Mouse (Mus musculus) small intestine, adult 2 months (tissue): ENCODE measurements around the gene Pth2. TPM values are rescaled to one million over a fixed set of nuclear protein-coding genes. Genes with fewer than 3 reads are reported as not detected.
"Not testable (repeated sequence)": the region's sequence is repeated elsewhere in the genome, so short reads cannot be mapped to it uniquely, and the experiment has no call there.

Source experiments
- H3K27ac ChIP-seq: fragments of 200-500 bp; 2 replicates; pipeline ENCODE4 v1.5.1; 2012; ENCODE audit warnings: low read depth, low read length, control low read depth, inconsistent platforms; ENCODE audit not compliant: insufficient read depth
- H3K27me3 ChIP-seq: fragments of 200-500 bp; 2 replicates; pipeline ENCODE4 v1.6.1; 2012; ENCODE audit warnings: mild to moderate bottlenecking, moderate library complexity, low read length, inconsistent platforms; ENCODE audit not compliant: control insufficient read depth, insufficient read depth
- H3K36me3 ChIP-seq: fragments of 200-500 bp; 2 replicates; pipeline ENCODE4 v1.6.1; 2012; ENCODE audit warnings: mild to moderate bottlenecking, low read length, control low read depth, inconsistent platforms; ENCODE audit not compliant: control insufficient read depth, insufficient read depth
- H3K4me1 ChIP-seq: fragments of 200-500 bp; 2 replicates; pipeline ENCODE4 v1.6.1; 2012; ENCODE audit warnings: low read length, inconsistent platforms, mixed read lengths; ENCODE audit not compliant: control insufficient read depth, insufficient read depth, insufficient read length
- H3K4me3 ChIP-seq: fragments of 200-500 bp; 2 replicates; pipeline ENCODE4 v1.5.1; 2012; ENCODE audit warnings: low read depth, mild to moderate bottlenecking, control low read depth, inconsistent platforms, low read length, moderate library complexity
- CTCF ChIP-seq: fragments of 200-500 bp; IDR thresholded peaks from 2 replicates; pipeline ENCODE4 v1.5.1; 2012; ENCODE audit warnings: low read depth, mild to moderate bottlenecking, control low read depth, inconsistent platforms, low read length, moderate library complexity, mixed read lengths; ENCODE audit not compliant: insufficient replicate concordance, insufficient read length; ENCODE audit errors: extremely low read depth
- POLR2A ChIP-seq: fragments of 200-500 bp; IDR thresholded peaks from 2 replicates; pipeline ENCODE4 v1.6.1; 2012; ENCODE audit warnings: low read depth, mild to moderate bottlenecking, control low read depth, inconsistent platforms, low read length, moderate library complexity
- WGBS: fragments of 180-500 bp; shearing (Covaris S2); methylation state at CpG from one replicate; pipeline ENCODE4 v1.1.7; 2018; 5-methylcytosine and 5-hydroxymethylcytosine counted together
- polyA plus RNA-seq: library from polyadenylated mRNA; depleted of rRNA; stranded (reverse); fragments of >200 nt; gene quantifications from 2 replicates; pipeline ENCODE4 v1.2.3, GENCODE M21; 2012

Pth2 gene
- polyA plus RNA-seq, 1 experiment, result not detected

- 53% methylated on average over 1 of the region's 1 CpGs for WGBS
- not testable (repeated sequence) for H3K4me1 ChIP-seq, H3K4me3 ChIP-seq, H3K36me3 ChIP-seq, H3K27ac ChIP-seq
- peaks cover 66% of the 10 kb centered on the region for H3K27me3 ChIP-seq
- peak; percentile 46; the same call in 1 of the 2 replicates for TF ChIP-seq CTCF
Measured at GRCm38 (mm10) chr7:45173772-45174171, 7.0 kb upstream of the Pth2 start.

GRCm38 (mm10) chr7:45174567-45175280, 6.1 kb upstream of the Pth2 start:
- 8% methylated on average over 28 of the region's 29 CpGs for WGBS
- no peak overlapping the region for H3K27ac ChIP-seq
- peaks cover 64% of the 10 kb centered on the region for H3K27me3 ChIP-seq
- no peaks in the 10 kb centered on the region for H3K4me1 ChIP-seq
- no peaks in the 10 kb centered on the region for H3K36me3 ChIP-seq
- no peak for TF ChIP-seq CTCF
- TF ChIP-seq POLR2A, result no peak
- H3K4me3 ChIP-seq, result no peak overlapping the region

GRCm38 (mm10) chr7:45175398-45175797, 5.4 kb upstream of the Pth2 start:
- WGBS, result 5% methylated on average over 13 of the region's 13 CpGs
- Histone ChIP-seq H3K27me3 (peaks cover 58% of the 10 kb centered on the region), H3K4me1 (no peaks in the 10 kb centered on the region), H3K4me3 (no peak overlapping the region), H3K27ac (no peak overlapping the region), H3K36me3 (no peaks in the 10 kb centered on the region)
- TF ChIP-seq POLR2A (no peak), CTCF (no peak)

- Histone ChIP-seq H3K4me3 (no peak overlapping the region), H3K27ac (no peak overlapping the region), H3K36me3 (no peaks in the 10 kb centered on the region), H3K4me1 (no peaks in the 10 kb centered on the region), H3K27me3 (peaks cover 59% of the 10 kb centered on the region)
- TF ChIP-seq CTCF (no peak), POLR2A (no peak)
- WGBS, result 6% methylated on average over 23 of the region's 23 CpGs
Measured at GRCm38 (mm10) chr7:45175929-45176328, 4.9 kb upstream of the Pth2 start.

- H3K4me3 ChIP-seq, result no peak overlapping the region
- no peaks in the 10 kb centered on the region for H3K4me1 ChIP-seq
- peaks cover 63% of the 10 kb centered on the region for H3K27me3 ChIP-seq
- no peaks in the 10 kb centered on the region for H3K36me3 ChIP-seq
- no peak overlapping the region for H3K27ac ChIP-seq
- 8% methylated on average over 31 of the region's 31 CpGs for WGBS
- no peak for TF ChIP-seq CTCF
- TF ChIP-seq POLR2A, result no peak
Measured at GRCm38 (mm10) chr7:45176356-45176755, 4.4 kb upstream of the Pth2 start.

- WGBS, result 23% methylated on average over 7 of the region's 7 CpGs
Measured at GRCm38 (mm10) chr7:45178550-45178949, 2.2 kb upstream of the Pth2 start.

GRCm38 (mm10) chr7:45179469-45179868, 1.3 kb upstream of the Pth2 start, which contains the start of gene Gfy:
Gene Gfy, minus strand, starts transcription at chr7:45179569.
- TF ChIP-seq POLR2A, result no peak
- no peak for TF ChIP-seq CTCF
- 33% methylated on average over 7 of the region's 7 CpGs for WGBS
- H3K36me3 ChIP-seq, result no peaks in the 10 kb centered on the region
- H3K4me3 ChIP-seq, result no peak within 1 kb of the TSS
- peaks cover 10% of the 10 kb centered on the region for H3K4me1 ChIP-seq
- H3K27me3 ChIP-seq, result peaks cover 64% of the 10 kb centered on the region
- H3K27ac ChIP-seq, result no peak within 1 kb of the TSS

More at GRCm38 (mm10) chr7:45178550-45178949, 2.2 kb upstream of the Pth2 start:
- TF ChIP-seq POLR2A (no peak), CTCF (no peak)
- no peaks in the 10 kb centered on the region for H3K36me3 ChIP-seq
- peaks cover 68% of the 10 kb centered on the region for H3K27me3 ChIP-seq
- H3K4me3 ChIP-seq, result no peak overlapping the region
- no peak overlapping the region for H3K27ac ChIP-seq
- H3K4me1 ChIP-seq, result peaks cover 10% of the 10 kb centered on the region
